Mouse (Mus musculus): ENCODE data around the gene Gm13199. TPM values are rescaled to one million over a fixed set of nuclear protein-coding genes. Genes with fewer than 3 reads are reported as not detected.
A peak's percentile ranks its signal among the peaks of the same experiment; 100 is the strongest.

Gm13199 gene
- total and polyA plus RNA-seq, 3 experiments, result not detected

DNA sequence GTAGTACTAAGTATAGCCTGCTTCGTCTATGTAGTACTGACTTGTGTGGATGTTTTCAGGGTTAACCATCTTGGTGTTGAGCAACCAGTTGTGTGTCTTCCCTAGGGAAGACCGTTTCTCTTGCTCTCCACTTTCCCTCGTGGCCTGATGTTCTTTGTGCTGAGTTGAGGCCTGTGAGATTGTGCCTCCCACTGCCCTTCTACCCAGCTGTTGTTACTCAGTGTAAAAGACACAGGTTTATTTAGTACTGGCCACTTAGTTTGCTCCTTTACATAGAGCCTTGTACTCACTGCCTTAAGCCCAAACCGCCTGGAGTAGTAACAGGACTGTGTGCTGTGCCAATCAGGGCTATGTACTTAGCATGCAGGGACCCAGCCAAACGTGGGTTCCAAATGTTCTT is 10.9 kb downstream of the Gm13199 start:
- TF ChIP-seq POLR2A (IDR thresholded peaks at IDR 0.05; ENCODE audit: insufficient read depth, low read depth, low read length), result no peak
- TF ChIP-seq EP300 (IDR thresholded peaks at IDR 0.05; ENCODE audit: insufficient read depth, low read depth, low read length), result no peak
- TF ChIP-seq CTCF (IDR thresholded peaks at IDR 0.05), result no peak
- intact Hi-C loops (cut with DNase I), result no loop called here
- peaks cover 5% of the 10 kb centered on the region; the same call in 1 of the 2 replicates for H3K79me2 ChIP-seq (replicated peaks; ENCODE audit: control insufficient read depth, insufficient read depth, low read length)
- H3K27me3 ChIP-seq (ENCODE audit: control insufficient read depth, insufficient read depth, low read length), result no peaks in the 10 kb centered on the region
- 77% methylated on average over 5 of the region's 5 CpGs for WGBS
- no peak overlapping the region for H3K27ac ChIP-seq
- H3K9ac ChIP-seq (ENCODE audit: low read depth, low read length), result no peak overlapping the region
- H3K4me3 ChIP-seq, result no peak overlapping the region
- DNase-seq, result no peak
- no peaks in the 10 kb centered on the region for H3K4me1 ChIP-seq (ENCODE audit: control insufficient read depth, insufficient read depth, low read length)
- no peaks in the 10 kb centered on the region for H3K36me3 ChIP-seq (ENCODE audit: control insufficient read depth, insufficient read depth, low read length)

GRCm38 (mm10) chr2:5851116-5851515 is 11.6 kb downstream of the Gm13199 start:
- 77% methylated on average over 9 of the region's 9 CpGs for WGBS
- Histone ChIP-seq H3K27me3 (ENCODE audit: control insufficient read depth, insufficient read depth, low read length) (no peaks in the 10 kb centered on the region), H3K9ac (ENCODE audit: low read depth, low read length) (no peak overlapping the region), H3K27ac (no peak overlapping the region), H3K36me3 (ENCODE audit: control insufficient read depth, insufficient read depth, low read length) (peaks cover under 1% of the 10 kb centered on the region; the same call in 1 of the 2 replicates), H3K4me3 (no peak overlapping the region), H3K4me1 (ENCODE audit: control insufficient read depth, insufficient read depth, low read length) (no peaks in the 10 kb centered on the region), H3K79me2 (replicated peaks; ENCODE audit: control insufficient read depth, insufficient read depth, low read length) (peaks cover 5% of the 10 kb centered on the region; the same call in 1 of the 2 replicates)
- intact Hi-C loops (cut with DNase I), result no loop called here
- DNase-seq, result no peak
- no peak for TF ChIP-seq CTCF (IDR thresholded peaks at IDR 0.05)
- TF ChIP-seq EP300 (IDR thresholded peaks at IDR 0.05; ENCODE audit: insufficient read depth, low read depth, low read length), result no peak

- WGBS, result 13% methylated on average over 4 of the region's 4 CpGs
- H3K27me3 ChIP-seq (ENCODE audit: control insufficient read depth, insufficient read depth, low read length), result no peaks in the 10 kb centered on the region
- no peak overlapping the region for H3K9ac ChIP-seq (ENCODE audit: low read depth, low read length)
- no peak for DNase-seq
- H3K27ac ChIP-seq, result peak overlapping the region; percentile 93
- TF ChIP-seq EP300 (IDR thresholded peaks at IDR 0.05; ENCODE audit: insufficient read depth, low read depth, low read length) (no peak), CTCF (IDR thresholded peaks at IDR 0.05) (no peak), POLR2A (IDR thresholded peaks at IDR 0.05; ENCODE audit: insufficient read depth, low read depth, low read length) (no peak)
- H3K36me3 ChIP-seq (ENCODE audit: control insufficient read depth, insufficient read depth, low read length), result peaks cover 4% of the 10 kb centered on the region; the same call in 1 of the 2 replicates
- intact Hi-C loops (cut with DNase I), result loop anchor here (2.0 kb wide), 1 partner anchor 105 kb away; the partner anchor contains the start of gene Upf2
- peak overlapping the region; percentile 74 for H3K4me3 ChIP-seq
- H3K79me2 ChIP-seq (replicated peaks; ENCODE audit: control insufficient read depth, insufficient read depth, low read length), result peaks cover 5% of the 10 kb centered on the region; the same call in 1 of the 2 replicates
- no peaks in the 10 kb centered on the region for H3K4me1 ChIP-seq (ENCODE audit: control insufficient read depth, insufficient read depth, low read length)
Measured at GRCm38 (mm10) chr2:5845826-5846225, 16.9 kb downstream of the Gm13199 start.

DNA sequence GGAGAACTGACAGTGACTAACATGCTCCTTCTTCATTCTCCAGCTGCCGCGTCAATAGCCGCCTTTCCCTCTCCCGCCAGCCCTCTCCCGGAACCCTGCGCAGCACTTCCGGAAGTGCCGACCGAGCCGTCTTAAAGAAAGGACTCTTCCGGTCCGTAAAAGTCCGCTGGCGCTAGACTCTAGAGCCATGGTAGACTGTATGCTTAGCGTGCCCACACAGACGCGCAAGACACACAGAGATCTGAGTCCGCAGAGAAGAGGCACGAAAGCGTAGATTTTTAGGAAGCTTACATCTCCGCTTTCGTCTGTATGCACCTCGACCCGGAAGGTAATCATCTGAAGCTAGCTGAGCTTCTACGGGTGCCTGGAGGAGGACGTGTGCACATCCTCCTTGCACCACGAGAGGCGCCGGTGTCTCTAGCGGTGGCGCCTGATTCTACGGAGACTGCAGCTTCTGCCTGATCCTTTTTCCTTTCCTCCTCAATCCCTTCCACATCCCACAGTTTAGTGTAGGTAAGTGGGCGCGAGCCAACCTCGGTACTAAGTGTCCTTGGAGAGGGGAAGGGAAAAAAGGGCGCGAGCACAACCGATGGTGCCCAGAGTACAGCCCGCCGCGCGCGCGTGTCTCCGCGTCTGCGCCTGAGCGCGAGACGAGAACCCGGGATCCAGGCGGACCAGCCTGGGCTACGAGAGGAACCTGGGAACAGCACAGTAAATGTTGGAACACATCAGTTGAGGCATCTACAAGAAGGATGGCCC is 17.7 kb downstream of the Gm13199 start, which contains the start of the genes Nudt5 and Cdc123:
Gene Nudt5, plus strand, starts transcription at position 147 of the 759 bp plus-strand sequence.
Gene Cdc123, minus strand, starts transcription at position 292 of the 759 bp plus-strand sequence.
- intact Hi-C loops (cut with DNase I), result loop anchor here (2.0 kb wide), 1 partner anchor 106 kb away; the partner anchor contains the start of gene Upf2
- Histone ChIP-seq H3K4me1 (ENCODE audit: control insufficient read depth, insufficient read depth, low read length) (no peaks in the 10 kb centered on the region), H3K9ac (ENCODE audit: low read depth, low read length) (peak within 1 kb of the TSS; percentile 81), H3K27me3 (ENCODE audit: control insufficient read depth, insufficient read depth, low read length) (no peaks in the 10 kb centered on the region), H3K79me2 (replicated peaks; ENCODE audit: control insufficient read depth, insufficient read depth, low read length) (peaks cover 3% of the 10 kb centered on the region; the same call in 1 of the 2 replicates), H3K4me3 (peak within 1 kb of the TSS; percentile 74), H3K36me3 (ENCODE audit: control insufficient read depth, insufficient read depth, low read length) (peaks cover 4% of the 10 kb centered on the region; the same call in 1 of the 2 replicates), H3K27ac (peak within 1 kb of the TSS; percentile 93)
- peak; percentile 65; the same call in 1 of the 2 replicates for TF ChIP-seq EP300 (IDR thresholded peaks at IDR 0.05; ENCODE audit: insufficient read depth, low read depth, low read length)
- peak; percentile 95 for TF ChIP-seq CTCF (IDR thresholded peaks at IDR 0.05)
- TF ChIP-seq POLR2A (IDR thresholded peaks at IDR 0.05; ENCODE audit: insufficient read depth, low read depth, low read length), result peak; percentile 50
- DNase-seq, result peak; percentile 87 to 93
- WGBS, result under 1% methylated on average over 53 of the region's 53 CpGs

DNA sequence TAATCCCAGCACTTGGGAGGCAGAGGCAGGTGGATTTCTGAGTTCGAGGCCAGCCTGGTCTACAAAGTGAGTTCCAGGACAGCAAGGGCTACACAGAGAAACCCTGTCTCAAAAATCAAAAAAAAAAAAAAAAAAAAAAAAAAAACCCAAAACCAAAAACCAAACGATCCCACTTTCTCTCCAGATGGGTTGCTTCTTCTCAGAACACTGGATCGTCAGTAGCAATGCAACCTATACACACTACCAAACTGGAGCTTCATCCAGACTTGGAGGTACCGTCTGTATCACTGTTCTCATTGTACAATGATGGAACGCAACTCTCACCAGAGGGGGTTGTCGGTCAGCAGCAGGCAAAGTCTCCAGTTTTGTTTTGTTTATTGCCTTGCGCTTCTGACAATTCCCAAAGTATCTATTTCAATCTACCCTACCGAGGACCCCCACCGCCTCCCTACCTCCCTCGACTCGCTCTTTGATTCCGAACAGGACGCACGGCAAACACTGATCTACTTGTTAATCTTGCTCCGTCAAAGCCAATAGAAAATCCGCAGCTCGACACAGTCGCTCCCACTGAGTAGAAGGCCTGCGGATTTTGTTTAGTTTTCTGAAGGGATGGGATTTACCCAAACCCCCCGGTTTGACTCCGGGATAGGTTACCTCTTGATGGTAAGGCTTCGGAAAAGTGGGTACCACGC is 18.4 kb downstream of the Gm13199 start:
- no peak for TF ChIP-seq EP300 (IDR thresholded peaks at IDR 0.05; ENCODE audit: insufficient read depth, low read depth, low read length)
- TF ChIP-seq POLR2A (IDR thresholded peaks at IDR 0.05; ENCODE audit: insufficient read depth, low read depth, low read length), result no peak
- no peak for TF ChIP-seq CTCF (IDR thresholded peaks at IDR 0.05)
- Histone ChIP-seq H3K4me1 (ENCODE audit: control insufficient read depth, insufficient read depth, low read length) (no peaks in the 10 kb centered on the region), H3K27ac (peak overlapping the region; percentile 93), H3K79me2 (replicated peaks; ENCODE audit: control insufficient read depth, insufficient read depth, low read length) (peaks cover 3% of the 10 kb centered on the region), H3K27me3 (ENCODE audit: control insufficient read depth, insufficient read depth, low read length) (no peaks in the 10 kb centered on the region), H3K36me3 (ENCODE audit: control insufficient read depth, insufficient read depth, low read length) (peaks cover 4% of the 10 kb centered on the region; the same call in 1 of the 2 replicates), H3K4me3 (peak overlapping the region; percentile 74), H3K9ac (ENCODE audit: low read depth, low read length) (peak overlapping the region; percentile 69)
- DNase-seq, result no peak
- intact Hi-C loops (cut with DNase I), result loop anchor here (2.0 kb wide), 1 partner anchor 106 kb away; the partner anchor contains the start of gene Upf2
- WGBS, result 4% methylated on average over 23 of the region's 23 CpGs
